Mouse (Mus musculus): Measurements from ENCODE around the gene Ets2.
"Not testable (repeated sequence)": the region's sequence is repeated elsewhere in the genome, so short reads cannot be mapped to it uniquely, and the experiment has no call there.

Ets2 gene

GRCm38 (mm10) chr16:95734785-95735184, 32.9 kb downstream of the Ets2 start:
- no peak for DNase-seq (ENCODE audit: low spot score in 2 of 2)

- DNase-seq (ENCODE audit: low spot score in 2 of 2), result no peak
Measured at GRCm38 (mm10) chr16:95736059-95736458, 34.2 kb downstream of the Ets2 start.

- DNase-seq (ENCODE audit: low spot score in 2 of 2), result no peak
Measured at GRCm38 (mm10) chr16:95736470-95736869, 34.6 kb downstream of the Ets2 start.

- DNase-seq (ENCODE audit: low spot score in 2 of 2), result peak; percentile 68 to 84
Measured at GRCm38 (mm10) chr16:95739522-95739921, 37.6 kb downstream of the Ets2 start.

- DNase-seq (ENCODE audit: low spot score in 2 of 2), result no peak
Measured at GRCm38 (mm10) chr16:95741358-95741757, 39.5 kb downstream of the Ets2 start.

GRCm38 (mm10) chr16:95741915-95742739, 40.3 kb downstream of the Ets2 start:
- DNase-seq (ENCODE audit: low spot score in 2 of 2), result no peak

GRCm38 (mm10) chr16:95742740-95743030, 40.8 kb downstream of the Ets2 start:
- DNase-seq (ENCODE audit: low spot score in 2 of 2), result no peak

GRCm38 (mm10) chr16:95743104-95743503, 41.2 kb downstream of the Ets2 start:
- DNase-seq (ENCODE audit: low spot score in 2 of 2), result no peak

GRCm38 (mm10) chr16:95744771-95745170, 42.9 kb downstream of the Ets2 start:
- no peak for DNase-seq (ENCODE audit: low spot score in 2 of 2)

GRCm38 (mm10) chr16:95745685-95746084, 43.8 kb downstream of the Ets2 start:
- no peak for DNase-seq (ENCODE audit: low spot score in 2 of 2)

- DNase-seq (ENCODE audit: low spot score in 2 of 2), result no peak
Measured at GRCm38 (mm10) chr16:95746565-95746964, 44.7 kb downstream of the Ets2 start.

- DNase-seq (ENCODE audit: low spot score in 2 of 2), result no peak
Measured at GRCm38 (mm10) chr16:95749291-95750103, 47.6 kb downstream of the Ets2 start.

- DNase-seq (ENCODE audit: low spot score in 2 of 2), result no peak
Measured at GRCm38 (mm10) chr16:95750211-95750629, 48.3 kb downstream of the Ets2 start.

GRCm38 (mm10) chr16:95752502-95752901, 50.6 kb downstream of the Ets2 start:
- DNase-seq (ENCODE audit: low spot score in 2 of 2), result no peak

GRCm38 (mm10) chr16:95753295-95753694, 51.4 kb downstream of the Ets2 start:
- no peak for DNase-seq (ENCODE audit: low spot score in 2 of 2)

- no peak for DNase-seq (ENCODE audit: low spot score in 2 of 2)
Measured at GRCm38 (mm10) chr16:95759151-95759987, 57.5 kb downstream of the Ets2 start.

- peak in 1 of 2 experiments; percentile 73 for DNase-seq (ENCODE audit: low spot score in 2 of 2)
Measured at GRCm38 (mm10) chr16:95759988-95760391, 58.1 kb downstream of the Ets2 start.

GRCm38 (mm10) chr16:95761742-95762141, 59.9 kb downstream of the Ets2 start:
- no peak for DNase-seq (ENCODE audit: low spot score in 2 of 2)

- DNase-seq (ENCODE audit: low spot score in 2 of 2), result no peak
Measured at GRCm38 (mm10) chr16:95763201-95763600, 61.3 kb downstream of the Ets2 start.

GRCm38 (mm10) chr16:95764041-95764440, 62.2 kb downstream of the Ets2 start:
- not testable (repeated sequence) for DNase-seq (ENCODE audit: low spot score in 2 of 2)

- DNase-seq (ENCODE audit: low spot score in 2 of 2), result no peak
Measured at GRCm38 (mm10) chr16:95766181-95766580, 64.3 kb downstream of the Ets2 start.

- no peak for DNase-seq (ENCODE audit: low spot score in 2 of 2)
Measured at GRCm38 (mm10) chr16:95767246-95767645, 65.4 kb downstream of the Ets2 start.

Data from right cerebral cortex, postnatal 10 days (tissue).